Mouse (Mus musculus) heart, embryonic 14.5 days (tissue): ENCODE data around the gene Gsn. TPM values are rescaled to one million over a fixed set of nuclear protein-coding genes. Genes with fewer than 3 reads are reported as not detected.

ENCODE experiments used
- ATAC-seq: fragments of 200-750 bp; cut with Nextera tagmentation; 2 replicates; pipeline ENCODE4 v1.8.0; 2017; ENCODE audit warnings: low read depth, moderate TSS enrichment; ENCODE audit not compliant: insufficient number of reproducible peaks, insufficient read depth, low FRiP score
- H3K27ac ChIP-seq, 2 experiments: fragments of 200-500 bp in 1 of 2; fragments of 300-500 bp in 1 of 2; sonication (generic) in 1 of 2; replicated peaks in 1 of 2; 2 replicates each; pipeline ENCODE4 v1.5.1; 2012 to 2014; ENCODE audit warnings: low read depth in 2 of 2, low read length in 2 of 2, control low read depth in 1 of 2, mild to moderate bottlenecking in 1 of 2, mixed read lengths in 1 of 2; ENCODE audit not compliant: control insufficient read depth in 1 of 2, insufficient read depth in 1 of 2
- H3K27me3 ChIP-seq: fragments of 300-500 bp; sonication (generic); 2 replicates; pipeline ENCODE4 v1.6.1; 2014; ENCODE audit warnings: mild to moderate bottlenecking, low read length, control low read depth; ENCODE audit not compliant: control insufficient read depth, insufficient read depth
- H3K36me3 ChIP-seq: fragments of 300-500 bp; sonication (generic); 2 replicates; pipeline ENCODE4 v1.6.1; 2014; ENCODE audit warnings: mild to moderate bottlenecking, control low read depth, low read length, mixed read lengths; ENCODE audit not compliant: control insufficient read depth, insufficient read depth
- H3K4me1 ChIP-seq, 2 experiments: fragments of 200-500 bp in 1 of 2; fragments of 300-500 bp in 1 of 2; sonication (generic) in 1 of 2; 2 replicates each; pipeline ENCODE4 v1.6.1; 2012 to 2014; ENCODE audit warnings: low read length in 2 of 2, control low read depth in 1 of 2, mixed read lengths in 1 of 2; ENCODE audit not compliant: control insufficient read depth in 2 of 2, insufficient read depth in 2 of 2
- H3K4me2 ChIP-seq: fragments of 300-500 bp; sonication (generic); 2 replicates; pipeline ENCODE4 v1.6.1; 2014; ENCODE audit warnings: mild to moderate bottlenecking, low read length
- H3K4me3 ChIP-seq, 2 experiments: fragments of 200-500 bp in 1 of 2; fragments of 300-500 bp in 1 of 2; sonication (generic) in 1 of 2; 2 replicates each; pipeline ENCODE4 v1.5.1; 2012 to 2014; ENCODE audit warnings: low read length in 2 of 2, mild to moderate bottlenecking in 2 of 2, control low read depth in 1 of 2, low read depth in 1 of 2, moderate library complexity in 1 of 2; ENCODE audit not compliant: control insufficient read depth in 1 of 2, insufficient read depth in 1 of 2
- H3K9ac ChIP-seq: fragments of 300-500 bp; sonication (generic); 2 replicates; pipeline ENCODE4 v1.6.1; 2014; ENCODE audit warnings: mild to moderate bottlenecking, low read length
- H3K9me3 ChIP-seq: fragments of 300-500 bp; sonication (generic); 2 replicates; pipeline ENCODE4 v1.6.1; 2016; ENCODE audit warnings: low read length, control low read depth; ENCODE audit not compliant: control insufficient read depth
- WGBS: fragments of 180-500 bp; shearing (Covaris S2); extraction: QIAGEN DNeasy Blood & Tissue Kit; methylation state at CpG from one replicate; pipeline ENCODE4 v1.1.7; 2014; 5-methylcytosine and 5-hydroxymethylcytosine counted together
- polyA plus RNA-seq: library from polyadenylated mRNA; unstranded; fragments of >200 nt; fragmentation: Nextera tagmentation; extraction: Ambion mirVana; gene quantifications from 2 replicates; pipeline ENCODE4 v1.2.1, GENCODE M21; 2014

Gsn gene
- polyA plus RNA-seq, 1 experiment from 2014 or later: 328 TPM

DNA sequence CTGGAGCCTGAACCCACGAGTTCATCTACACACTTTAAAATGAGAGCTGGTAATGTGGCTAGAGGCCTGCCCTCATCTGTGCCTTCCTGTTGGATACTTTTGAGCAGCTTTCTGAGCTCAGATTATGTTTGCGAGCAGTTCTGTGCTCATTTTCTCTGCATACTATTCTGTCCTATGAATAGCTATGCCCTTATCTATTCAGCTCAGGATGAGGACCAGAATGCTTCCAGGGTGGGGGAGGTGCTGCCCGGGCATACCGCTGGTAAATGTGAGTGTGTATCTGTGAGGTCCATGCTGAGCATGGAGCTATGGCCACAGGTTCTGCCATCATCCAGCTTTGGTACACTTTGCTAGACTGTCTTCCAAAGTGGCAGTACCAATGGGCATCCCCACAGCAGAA lies 61.4 kb downstream of the Gsn start:
- no peak overlapping the region; the same call in 1 of the 2 replicates for H3K9ac ChIP-seq
- H3K9me3 ChIP-seq: no peaks in the 10 kb centered on the region
- H3K36me3 ChIP-seq: peaks cover 25% of the 10 kb centered on the region
- WGBS: 16% methylated on average over 4 of the region's 4 CpGs
- H3K27me3 ChIP-seq: no peaks in the 10 kb centered on the region
- no peak overlapping the region for H3K4me3 ChIP-seq
- no peak; the same call in 1 of the 2 replicates for ATAC-seq
- no peak overlapping the region for H3K27ac ChIP-seq
- H3K4me1 ChIP-seq: peaks cover 23 to 33% of the 10 kb centered on the region in 2 experiments
- H3K4me2 ChIP-seq: peak overlapping the region; percentile 38

DNA sequence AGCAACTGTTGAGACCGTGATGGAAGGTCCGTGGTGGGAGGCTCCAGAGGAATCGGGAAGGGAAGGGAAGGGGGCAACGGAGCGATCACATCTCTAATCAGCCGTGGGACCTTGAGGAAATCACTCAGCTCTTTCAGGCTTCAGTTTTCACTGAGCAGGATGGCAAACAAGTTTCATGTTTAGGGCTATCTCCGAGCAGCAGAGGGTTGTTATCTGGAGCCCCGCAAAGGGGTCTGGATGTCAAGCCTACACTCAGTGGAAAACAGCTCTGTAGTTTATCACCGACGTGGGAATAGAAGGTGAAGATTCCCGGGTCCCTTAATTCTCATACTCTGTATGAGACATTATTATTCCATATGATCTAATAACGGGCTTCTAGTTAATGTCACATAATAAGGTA lies 62.2 kb downstream of the Gsn start:
- Histone ChIP-seq H3K27ac (no peak overlapping the region), H3K4me1 (peaks cover 29 to 41% of the 10 kb centered on the region in 2 experiments), H3K27me3 (no peaks in the 10 kb centered on the region), H3K4me3 (no peak overlapping the region), H3K9me3 (no peaks in the 10 kb centered on the region), H3K4me2 (no peak overlapping the region), H3K9ac (no peak overlapping the region), H3K36me3 (peaks cover 25% of the 10 kb centered on the region)
- no peak for ATAC-seq
- WGBS: 32% methylated on average over 12 of the region's 12 CpGs

DNA sequence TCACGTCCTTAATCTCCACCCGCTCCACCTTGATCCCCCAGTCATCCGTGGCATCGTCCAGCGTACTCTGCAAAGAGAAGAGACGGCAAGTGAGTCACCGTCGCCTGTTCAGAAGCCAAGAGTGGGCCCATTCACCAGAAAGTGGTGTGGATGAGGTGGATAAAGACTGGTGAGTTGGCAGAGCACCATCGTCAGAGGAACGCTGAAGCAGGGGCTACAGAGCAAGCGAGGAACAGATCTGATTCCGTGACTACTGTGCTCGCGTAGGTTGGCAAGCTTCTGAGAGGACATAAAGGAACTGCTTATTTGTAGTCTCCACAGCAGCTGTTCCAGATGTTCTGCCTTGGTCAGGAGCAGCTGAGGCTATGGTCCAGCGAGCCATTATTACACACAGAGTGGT lies 64.2 kb downstream of the Gsn start:
- 93% methylated on average over 15 of the region's 15 CpGs for WGBS
- peaks cover 34 to 44% of the 10 kb centered on the region in 2 experiments for H3K4me1 ChIP-seq
- no peak overlapping the region for H3K4me2 ChIP-seq
- H3K27ac ChIP-seq: no peak overlapping the region
- no peak overlapping the region for H3K9ac ChIP-seq
- no peaks in the 10 kb centered on the region for H3K27me3 ChIP-seq
- ATAC-seq: no peak
- H3K36me3 ChIP-seq: peaks cover 25% of the 10 kb centered on the region
- H3K9me3 ChIP-seq: no peaks in the 10 kb centered on the region
- no peak overlapping the region for H3K4me3 ChIP-seq

DNA sequence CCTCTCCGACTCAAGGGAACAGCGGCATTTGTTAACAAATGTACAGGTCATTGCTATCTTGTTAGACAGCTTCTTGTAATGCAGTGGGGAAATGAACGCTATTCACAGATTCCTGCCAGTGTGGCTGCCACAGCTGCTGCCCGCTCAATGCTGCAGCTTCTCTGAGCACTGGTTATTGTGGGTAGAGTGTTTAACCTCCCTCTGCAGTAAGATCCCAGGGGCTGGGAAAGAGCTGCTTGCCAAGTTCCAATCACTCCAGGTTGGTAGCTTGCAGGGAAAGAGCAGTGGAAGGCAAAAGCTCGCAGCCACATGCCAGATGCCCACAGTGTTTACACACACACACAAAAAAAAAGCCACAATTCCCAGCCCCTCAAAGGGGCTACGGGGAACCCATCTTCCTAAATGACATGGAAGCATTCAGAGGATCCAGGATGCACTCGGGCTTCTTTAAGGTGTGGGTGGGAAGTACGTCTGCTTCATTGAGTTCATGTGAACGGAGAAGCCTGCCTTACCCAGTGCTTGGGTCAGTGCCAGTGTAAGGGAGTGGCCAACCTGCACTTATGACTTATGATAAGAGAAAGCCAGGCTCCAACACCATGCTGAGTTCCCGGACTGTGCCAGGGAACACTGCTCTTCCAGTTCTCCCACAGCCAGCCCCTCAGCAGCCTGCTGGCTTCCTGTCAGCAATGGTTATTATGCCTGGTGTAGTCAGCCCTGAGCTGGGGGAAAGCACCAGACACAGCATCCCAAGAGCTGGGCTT lies 66.4 kb downstream of the Gsn start:
- H3K9me3 ChIP-seq: no peaks in the 10 kb centered on the region
- H3K27me3 ChIP-seq: no peaks in the 10 kb centered on the region
- H3K36me3 ChIP-seq: peaks cover 25% of the 10 kb centered on the region
- H3K27ac ChIP-seq: peak overlapping the region; percentile 55 to 72
- peak; percentile 86 for ATAC-seq
- H3K4me2 ChIP-seq: peak overlapping the region; percentile 28
- WGBS: 43% methylated on average over 10 of the region's 10 CpGs
- no peak overlapping the region for H3K4me3 ChIP-seq
- H3K9ac ChIP-seq: peak overlapping the region; percentile 5; the same call in 1 of the 2 replicates
- peaks cover 29 to 37% of the 10 kb centered on the region in 2 experiments for H3K4me1 ChIP-seq

GRCm38 (mm10) chr2:35325930-35326329 lies 69.8 kb downstream of the Gsn start:
- no peak overlapping the region for H3K27ac ChIP-seq
- no peak overlapping the region for H3K4me2 ChIP-seq
- peaks cover 18 to 27% of the 10 kb centered on the region in 2 experiments for H3K4me1 ChIP-seq
- WGBS: 57% methylated on average over 10 of the region's 10 CpGs
- ATAC-seq: no peak
- H3K4me3 ChIP-seq: no peak overlapping the region
- no peaks in the 10 kb centered on the region for H3K27me3 ChIP-seq
- peaks cover 9% of the 10 kb centered on the region for H3K36me3 ChIP-seq
- H3K9ac ChIP-seq: no peak overlapping the region
- H3K9me3 ChIP-seq: no peaks in the 10 kb centered on the region

DNA sequence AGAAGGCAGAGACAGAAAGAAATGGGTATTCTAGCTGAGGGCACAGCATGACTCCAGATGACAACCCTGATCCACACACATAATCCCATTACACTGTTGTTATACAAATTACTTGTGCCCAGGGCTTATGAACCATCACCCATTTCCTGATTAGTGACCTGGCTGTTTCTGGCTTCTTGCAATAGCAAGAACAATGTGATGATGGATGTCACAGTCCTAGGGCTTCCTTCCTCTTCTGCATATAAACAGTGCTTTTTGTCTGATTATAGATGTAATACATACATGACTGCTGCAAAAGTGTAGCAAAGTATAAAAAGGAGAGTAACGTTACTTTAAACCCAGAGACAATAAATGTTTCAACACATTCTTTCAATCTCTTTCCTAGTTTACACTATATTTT lies 70.8 kb downstream of the Gsn start:
- no peak for ATAC-seq
- Histone ChIP-seq H3K27me3 (no peaks in the 10 kb centered on the region), H3K4me3 (no peak overlapping the region), H3K27ac (no peak overlapping the region), H3K9me3 (no peaks in the 10 kb centered on the region), H3K36me3 (no peaks in the 10 kb centered on the region), H3K4me2 (no peak overlapping the region), H3K9ac (no peak overlapping the region), H3K4me1 (peaks cover 17 to 23% of the 10 kb centered on the region in 2 experiments)
- 58% methylated on average over 1 of the region's 1 CpGs for WGBS

- peaks cover 11 to 16% of the 10 kb centered on the region in 2 experiments for H3K4me1 ChIP-seq
- no peaks in the 10 kb centered on the region for H3K9me3 ChIP-seq
- no peak overlapping the region for H3K27ac ChIP-seq
- ATAC-seq: no peak
- H3K36me3 ChIP-seq: no peaks in the 10 kb centered on the region
- no peak overlapping the region for H3K4me3 ChIP-seq
- no peak overlapping the region for H3K4me2 ChIP-seq
- no peak overlapping the region for H3K9ac ChIP-seq
- WGBS: 55% methylated on average over 10 of the region's 10 CpGs
- no peaks in the 10 kb centered on the region for H3K27me3 ChIP-seq
These were observed 71.4 kb downstream of the Gsn start for GRCm38 (mm10) chr2:35327583-35327982.
